Mouse (Mus musculus): ENCODE results near the gene Rnf222. TPM values are rescaled to one million over a fixed set of nuclear protein-coding genes. Genes with fewer than 3 reads are reported as not detected.

Gene Rnf222
- total and polyA plus RNA-seq, 2 experiments from 2014 or later: 0.14 TPM; not detected in 1

DNA sequence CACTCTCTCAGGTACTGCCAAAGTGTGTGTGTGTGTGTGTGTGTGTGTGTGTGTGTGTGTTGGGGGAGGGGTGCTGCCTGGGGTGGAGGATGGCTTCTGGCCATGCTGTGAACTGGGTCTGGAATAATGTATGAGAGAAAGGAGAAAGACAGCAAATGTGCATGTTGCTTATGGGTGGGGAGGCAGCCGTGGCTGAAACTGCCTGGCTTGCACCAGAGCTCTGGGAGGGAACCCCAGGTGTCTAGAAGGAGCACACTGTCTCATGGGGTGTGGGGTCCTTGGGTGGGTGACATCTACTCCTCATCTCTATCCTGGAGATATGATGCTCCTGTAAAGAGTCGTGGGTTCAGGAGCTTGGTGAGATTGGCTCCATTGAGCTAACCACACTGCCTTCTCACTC lies 300 bp downstream of the Rnf222 start:
- Histone ChIP-seq H3K27ac (ENCODE audit: low read depth) (no peak overlapping the region), H3K4me1 (ENCODE audit: control insufficient read depth, insufficient read depth) (no peaks in the 10 kb centered on the region), H3K9me3 (replicated peaks; ENCODE audit: control insufficient read depth, low read length) (no peaks in the 10 kb centered on the region), H3K4me2 (ENCODE audit: low read depth, low read length) (no peak overlapping the region), H3K36me3 (replicated peaks; ENCODE audit: control insufficient read depth, insufficient read depth, low read length) (no peaks in the 10 kb centered on the region), H3K27me3 (ENCODE audit: control insufficient read depth, insufficient read depth, low read length) (no peaks in the 10 kb centered on the region), H3K9ac (replicated peaks; ENCODE audit: low read depth, low read length) (no peak overlapping the region), H3K4me3 (ENCODE audit: low read depth, low read length) (no peak overlapping the region)
- TF ChIP-seq EP300 (IDR thresholded peaks at IDR 0.05; ENCODE audit: low read depth) (no peak), CTCF (IDR thresholded peaks at IDR 0.05; ENCODE audit: low read depth) (no peak)
- ATAC-seq (ENCODE audit: insufficient read depth, low read depth) (peak; percentile 24; the same call in 1 of the 2 replicates), DNase-seq (ENCODE audit: low spot score) (no peak)
- WGBS: 61% methylated on average over 2 of the region's 2 CpGs

DNA sequence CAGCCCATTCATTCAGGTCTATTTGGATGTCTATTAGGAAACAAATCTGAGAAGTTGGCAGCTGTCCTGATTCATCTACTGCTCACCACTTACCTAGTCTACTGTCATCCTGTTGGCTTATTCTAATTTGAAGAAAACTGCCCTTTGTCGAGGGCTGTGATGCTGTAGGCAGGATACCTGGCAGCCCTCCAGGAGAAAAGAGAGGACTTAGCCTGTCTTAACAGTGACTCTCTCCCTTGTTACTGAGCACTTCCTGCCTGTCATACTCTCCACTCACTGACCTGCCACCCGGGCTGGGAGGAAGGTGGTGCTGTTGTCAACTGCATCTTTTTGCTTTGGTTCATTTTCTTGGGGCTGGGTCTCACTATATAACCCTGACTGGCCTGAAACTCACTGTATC lies 2.3 kb downstream of the Rnf222 start:
- no peaks in the 10 kb centered on the region for H3K36me3 ChIP-seq (replicated peaks; ENCODE audit: control insufficient read depth, insufficient read depth, low read length)
- ATAC-seq (ENCODE audit: insufficient read depth, low read depth): no peak
- DNase-seq (ENCODE audit: low spot score): no peak
- no peak overlapping the region for H3K27ac ChIP-seq (ENCODE audit: low read depth)
- H3K9ac ChIP-seq (replicated peaks; ENCODE audit: low read depth, low read length): no peak overlapping the region
- no peaks in the 10 kb centered on the region for H3K4me1 ChIP-seq (ENCODE audit: control insufficient read depth, insufficient read depth)
- H3K9me3 ChIP-seq (replicated peaks; ENCODE audit: control insufficient read depth, low read length): no peaks in the 10 kb centered on the region
- no peaks in the 10 kb centered on the region for H3K27me3 ChIP-seq (ENCODE audit: control insufficient read depth, insufficient read depth, low read length)
- no peak overlapping the region for H3K4me3 ChIP-seq (ENCODE audit: low read depth, low read length)
- H3K4me2 ChIP-seq (ENCODE audit: low read depth, low read length): no peak overlapping the region
- WGBS: 16% methylated on average over 2 of the region's 2 CpGs
- no peak for TF ChIP-seq CTCF (IDR thresholded peaks at IDR 0.05; ENCODE audit: low read depth)
- no peak for TF ChIP-seq EP300 (IDR thresholded peaks at IDR 0.05; ENCODE audit: low read depth)

DNA sequence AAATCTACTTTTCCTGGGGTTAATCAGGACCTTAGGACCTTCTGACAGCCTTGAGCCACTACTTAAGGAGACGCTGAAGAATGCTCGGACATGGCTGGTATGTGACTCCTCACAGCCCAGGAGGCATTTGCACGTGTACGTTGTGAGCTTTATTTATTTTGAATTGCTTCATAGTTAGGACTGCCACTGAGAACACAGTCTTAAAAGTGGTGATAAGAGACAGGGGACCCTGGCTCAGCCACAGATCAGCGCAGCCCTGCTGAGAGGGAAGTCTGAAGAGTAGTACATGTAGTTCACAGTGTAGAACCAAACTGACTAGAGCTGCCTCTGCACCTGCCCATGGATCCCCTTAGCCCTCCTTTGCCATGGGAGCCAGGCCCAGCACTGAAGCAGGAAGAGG lies 3.5 kb downstream of the Rnf222 start:
- WGBS: 48% methylated on average over 5 of the region's 5 CpGs
- TF ChIP-seq CTCF (IDR thresholded peaks at IDR 0.05; ENCODE audit: low read depth) (no peak), EP300 (IDR thresholded peaks at IDR 0.05; ENCODE audit: low read depth) (no peak)

GRCm38 (mm10) chr11:68892233-68892832 lies 4.0 kb downstream of the Rnf222 start:
- ATAC-seq (ENCODE audit: insufficient read depth, low read depth) (no peak), DNase-seq (ENCODE audit: low spot score) (no peak)
- H3K4me1 ChIP-seq (ENCODE audit: control insufficient read depth, insufficient read depth): no peaks in the 10 kb centered on the region
- no peak overlapping the region for H3K4me3 ChIP-seq (ENCODE audit: low read depth, low read length)
- 44% methylated on average over 14 of the region's 15 CpGs for WGBS
- no peak overlapping the region for H3K4me2 ChIP-seq (ENCODE audit: low read depth, low read length)
- TF ChIP-seq CTCF (IDR thresholded peaks at IDR 0.05; ENCODE audit: low read depth): no peak
- TF ChIP-seq EP300 (IDR thresholded peaks at IDR 0.05; ENCODE audit: low read depth): no peak
- H3K27me3 ChIP-seq (ENCODE audit: control insufficient read depth, insufficient read depth, low read length): no peaks in the 10 kb centered on the region
- H3K36me3 ChIP-seq (replicated peaks; ENCODE audit: control insufficient read depth, insufficient read depth, low read length): no peaks in the 10 kb centered on the region
- H3K9ac ChIP-seq (replicated peaks; ENCODE audit: low read depth, low read length): 0 out of 2 replicates have a peak overlapping the region, but pooled peaks have one; percentile 20
- no peaks in the 10 kb centered on the region for H3K9me3 ChIP-seq (replicated peaks; ENCODE audit: control insufficient read depth, low read length)
- peak overlapping the region; percentile 26 for H3K27ac ChIP-seq (ENCODE audit: low read depth)

More for the DNA sequence above, 3.5 kb downstream of the Rnf222 start:
- Histone ChIP-seq H3K27me3 (ENCODE audit: control insufficient read depth, insufficient read depth, low read length) (no peaks in the 10 kb centered on the region), H3K27ac (ENCODE audit: low read depth) (no peak overlapping the region), H3K9me3 (replicated peaks; ENCODE audit: control insufficient read depth, low read length) (no peaks in the 10 kb centered on the region), H3K9ac (replicated peaks; ENCODE audit: low read depth, low read length) (no peak overlapping the region), H3K4me3 (ENCODE audit: low read depth, low read length) (no peak overlapping the region), H3K4me1 (ENCODE audit: control insufficient read depth, insufficient read depth) (no peaks in the 10 kb centered on the region), H3K4me2 (ENCODE audit: low read depth, low read length) (no peak overlapping the region), H3K36me3 (replicated peaks; ENCODE audit: control insufficient read depth, insufficient read depth, low read length) (no peaks in the 10 kb centered on the region)
- DNase-seq (ENCODE audit: low spot score): no peak
- no peak for ATAC-seq (ENCODE audit: insufficient read depth, low read depth)

- Histone ChIP-seq H3K9me3 (replicated peaks; ENCODE audit: control insufficient read depth, low read length) (no peaks in the 10 kb centered on the region), H3K4me3 (ENCODE audit: low read depth, low read length) (no peak overlapping the region), H3K4me2 (ENCODE audit: low read depth, low read length) (no peak overlapping the region), H3K27me3 (ENCODE audit: control insufficient read depth, insufficient read depth, low read length) (no peaks in the 10 kb centered on the region), H3K27ac (ENCODE audit: low read depth) (no peak overlapping the region), H3K4me1 (ENCODE audit: control insufficient read depth, insufficient read depth) (no peaks in the 10 kb centered on the region), H3K36me3 (replicated peaks; ENCODE audit: control insufficient read depth, insufficient read depth, low read length) (no peaks in the 10 kb centered on the region), H3K9ac (replicated peaks; ENCODE audit: low read depth, low read length) (no peak overlapping the region)
- 66% methylated on average over 12 of the region's 12 CpGs for WGBS
- no peak for TF ChIP-seq CTCF (IDR thresholded peaks at IDR 0.05; ENCODE audit: low read depth)
- no peak for TF ChIP-seq EP300 (IDR thresholded peaks at IDR 0.05; ENCODE audit: low read depth)
- no peak for ATAC-seq (ENCODE audit: insufficient read depth, low read depth)
- DNase-seq (ENCODE audit: low spot score): no peak
Measured at GRCm38 (mm10) chr11:68893911-68894464, 5.6 kb downstream of the Rnf222 start.

DNA sequence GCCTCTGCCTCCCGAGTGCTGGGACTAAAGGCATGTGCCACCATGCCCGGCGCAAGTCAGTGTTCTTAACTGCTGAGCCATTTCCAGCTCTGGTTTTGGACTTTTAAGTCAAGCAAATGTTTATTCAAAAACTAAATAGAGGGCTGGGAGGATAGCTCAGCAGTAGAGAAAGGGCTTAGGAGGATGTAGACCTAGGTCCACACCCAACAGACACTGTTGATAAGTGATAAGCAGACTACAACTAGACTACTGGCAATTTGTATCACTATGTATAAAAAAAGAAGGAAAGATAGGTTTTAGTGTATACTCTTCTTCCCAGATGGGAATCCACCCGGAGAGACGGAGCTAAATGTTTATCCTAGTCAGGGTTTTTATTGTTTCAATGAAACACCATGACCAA lies 7.9 kb downstream of the Rnf222 start:
- TF ChIP-seq CTCF (IDR thresholded peaks at IDR 0.05; ENCODE audit: low read depth): no peak
- TF ChIP-seq EP300 (IDR thresholded peaks at IDR 0.05; ENCODE audit: low read depth): no peak
- 80% methylated on average over 5 of the region's 5 CpGs for WGBS
- H3K36me3 ChIP-seq (replicated peaks; ENCODE audit: control insufficient read depth, insufficient read depth, low read length): no peaks in the 10 kb centered on the region
- H3K27me3 ChIP-seq (ENCODE audit: control insufficient read depth, insufficient read depth, low read length): no peaks in the 10 kb centered on the region
- no peak overlapping the region for H3K4me3 ChIP-seq (ENCODE audit: low read depth, low read length)
- H3K4me1 ChIP-seq (ENCODE audit: control insufficient read depth, insufficient read depth): no peaks in the 10 kb centered on the region
- no peaks in the 10 kb centered on the region for H3K9me3 ChIP-seq (replicated peaks; ENCODE audit: control insufficient read depth, low read length)
- DNase-seq (ENCODE audit: low spot score) (no peak), ATAC-seq (ENCODE audit: insufficient read depth, low read depth) (no peak)
- no peak overlapping the region for H3K9ac ChIP-seq (replicated peaks; ENCODE audit: low read depth, low read length)
- H3K4me2 ChIP-seq (ENCODE audit: low read depth, low read length): no peak overlapping the region
- no peak overlapping the region for H3K27ac ChIP-seq (ENCODE audit: low read depth)

Data from heart, postnatal 0 days (tissue).